Mouse (Mus musculus) midbrain, embryonic 15.5 days (tissue): ENCODE results near the gene Olfr810. TPM values are rescaled to one million over a fixed set of nuclear protein-coding genes. Genes with fewer than 3 reads are reported as not detected.

Source experiments
- ATAC-seq: fragments of 200-750 bp; cut with Nextera tagmentation; replicated peaks from 2 replicates; pipeline ENCODE4 v1.8.0; 2017; ENCODE audit warnings: moderate TSS enrichment
- H3K27ac ChIP-seq: fragments of 300-500 bp; sonication (generic); 2 replicates; pipeline ENCODE4 v1.5.1; 2015; ENCODE audit warnings: mild to moderate bottlenecking, inconsistent platforms
- H3K27me3 ChIP-seq: fragments of 300-500 bp; sonication (generic); replicated peaks from 2 replicates; pipeline ENCODE4 v1.6.1; 2015; ENCODE audit warnings: inconsistent platforms
- H3K36me3 ChIP-seq: fragments of 300-500 bp; sonication (generic); replicated peaks from 2 replicates; pipeline ENCODE4 v1.6.1; 2015; ENCODE audit warnings: inconsistent platforms
- H3K4me1 ChIP-seq: fragments of 300-500 bp; sonication (generic); 2 replicates; pipeline ENCODE4 v1.6.1; 2015; ENCODE audit warnings: inconsistent platforms
- H3K4me2 ChIP-seq: fragments of 300-500 bp; sonication (generic); 2 replicates; pipeline ENCODE4 v1.6.1; 2015; ENCODE audit warnings: inconsistent platforms, mild to moderate bottlenecking, moderate library complexity
- H3K4me3 ChIP-seq: fragments of 300-500 bp; sonication (generic); 2 replicates; pipeline ENCODE4 v1.5.1; 2015; ENCODE audit warnings: mild to moderate bottlenecking, inconsistent platforms
- H3K9ac ChIP-seq: fragments of 300-500 bp; sonication (generic); 2 replicates; pipeline ENCODE4 v1.6.1; 2015; ENCODE audit warnings: mild to moderate bottlenecking, inconsistent platforms
- H3K9me3 ChIP-seq: fragments of 300-500 bp; sonication (generic); 2 replicates; pipeline ENCODE4 v1.6.1; 2016; ENCODE audit warnings: inconsistent platforms
- WGBS: fragments of 180-500 bp; shearing (Covaris S2); methylation state at CpG from one replicate; pipeline ENCODE4 v1.1.7; 2015; ENCODE audit warnings: mixed read lengths; 5-methylcytosine and 5-hydroxymethylcytosine counted together
- polyA plus RNA-seq: library from polyadenylated mRNA; unstranded; fragments of >200 nt; fragmentation: Nextera tagmentation; extraction: Ambion mirVana; gene quantifications from 2 replicates; pipeline ENCODE4 v1.2.1, GENCODE M21; 2015

Olfr810 gene
- polyA plus RNA-seq: not detected in 2 replicates

DNA sequence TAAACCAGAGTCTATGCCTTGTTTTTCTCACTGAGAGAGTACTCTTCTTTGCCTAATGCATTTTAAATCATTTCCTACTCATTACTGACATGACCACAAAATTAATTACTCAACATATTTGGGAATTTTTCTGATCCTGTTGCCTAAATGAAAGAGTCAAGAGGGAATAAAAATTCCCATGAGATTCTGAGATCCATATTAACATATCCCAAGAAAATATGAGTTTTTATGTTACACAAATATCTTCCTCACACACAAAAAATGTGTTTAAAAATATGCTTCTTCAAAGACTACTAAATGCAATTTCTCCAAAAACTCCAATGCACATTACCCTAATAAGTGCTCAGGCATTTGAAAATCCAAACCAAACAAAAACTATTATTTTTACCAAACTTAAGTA lies at the start of gene Olfr810:
Olfr810 (minus strand) TSS at position 101 of the 400 bp plus-strand sequence.
- Histone ChIP-seq H3K4me1 (no peaks in the 10 kb centered on the region), H3K27me3 (no peaks in the 10 kb centered on the region), H3K4me2 (no peak within 1 kb of the TSS), H3K9ac (no peak within 1 kb of the TSS), H3K4me3 (no peak within 1 kb of the TSS), H3K36me3 (no peaks in the 10 kb centered on the region), H3K9me3 (no peaks in the 10 kb centered on the region), H3K27ac (no peak within 1 kb of the TSS)
- ATAC-seq: no peak

DNA sequence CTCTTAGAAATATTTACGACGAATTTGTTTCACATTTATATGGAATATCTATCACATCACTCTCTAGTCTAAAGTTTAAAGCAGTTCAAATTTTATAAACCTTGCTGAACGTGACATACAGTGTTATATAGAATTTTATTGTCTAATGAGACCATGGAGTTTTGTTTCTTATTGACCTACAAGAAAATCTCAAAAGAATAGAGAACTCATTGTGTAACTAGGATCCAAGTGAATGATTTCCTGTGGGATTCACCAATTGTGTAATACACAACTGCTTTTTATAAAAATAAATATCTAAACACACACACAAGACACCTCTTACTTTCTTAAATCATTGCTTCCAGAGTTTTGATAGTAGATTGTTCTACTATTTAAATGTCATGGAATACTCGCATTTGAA lies 9.6 kb upstream of the Olfr810 start, which contains the start of gene Olfr811:
Olfr811 (minus strand) TSS at position 101 of the 400 bp plus-strand sequence.
- Histone ChIP-seq H3K27me3 (no peaks in the 10 kb centered on the region), H3K9ac (no peak within 1 kb of the TSS), H3K4me1 (no peaks in the 10 kb centered on the region), H3K27ac (no peak within 1 kb of the TSS), H3K4me3 (no peak within 1 kb of the TSS), H3K9me3 (no peaks in the 10 kb centered on the region), H3K4me2 (no peak within 1 kb of the TSS), H3K36me3 (no peaks in the 10 kb centered on the region)
- 86% methylated on average over 4 of the region's 4 CpGs for WGBS
- no peak for ATAC-seq

DNA sequence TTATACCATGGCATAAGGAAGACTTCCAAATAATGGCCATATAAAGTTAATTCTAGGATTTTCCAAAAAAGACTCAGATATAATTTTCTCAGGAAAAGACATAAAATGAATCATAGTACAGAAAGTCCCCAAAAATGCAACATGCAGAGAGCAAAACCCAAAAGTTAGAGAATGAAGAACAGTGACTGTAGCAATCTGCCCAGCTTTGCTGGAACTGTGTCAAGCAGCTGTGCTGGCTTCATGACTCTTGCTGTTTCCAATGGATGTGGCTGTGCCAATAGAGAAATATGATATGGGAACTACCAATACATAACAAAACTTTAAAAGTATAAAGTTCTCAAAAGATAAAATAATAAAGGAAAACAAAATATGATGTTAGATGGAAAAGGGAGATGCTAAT lies 16.6 kb downstream of the Olfr810 start:
- no peaks in the 10 kb centered on the region for H3K4me1 ChIP-seq
- ATAC-seq: no peak

DNA sequence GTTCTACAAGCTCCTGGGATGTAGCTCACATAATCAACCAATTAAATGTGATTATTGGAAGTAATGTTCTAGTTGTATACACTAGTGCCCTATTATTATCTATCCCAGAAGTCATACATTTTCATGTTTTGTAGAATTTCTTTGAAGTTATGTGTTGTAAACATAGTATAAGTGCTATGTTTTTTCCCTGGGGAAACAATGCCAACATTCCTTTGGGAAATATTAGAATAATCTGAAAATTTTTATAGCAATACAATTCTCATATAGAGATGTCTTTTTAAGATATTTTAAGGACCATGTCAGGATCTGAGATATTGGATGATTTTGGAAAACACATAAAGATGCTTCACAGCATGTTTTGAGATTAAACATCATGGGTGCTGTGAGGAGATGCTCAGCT lies 20.4 kb downstream of the Olfr810 start, which contains the start of gene Olfr809:
Olfr809 (plus strand) TSS at position 301 of the 400 bp plus-strand sequence.
- H3K4me3 ChIP-seq: no peak within 1 kb of the TSS
- H3K36me3 ChIP-seq: no peaks in the 10 kb centered on the region

More for the DNA sequence above, 16.6 kb downstream of the Olfr810 start:
- no peaks in the 10 kb centered on the region for H3K9me3 ChIP-seq
- H3K9ac ChIP-seq: no peak overlapping the region
- H3K27ac ChIP-seq: no peak overlapping the region
- no peak overlapping the region for H3K4me2 ChIP-seq
- no peaks in the 10 kb centered on the region for H3K36me3 ChIP-seq
- no peaks in the 10 kb centered on the region for H3K27me3 ChIP-seq
- no peak overlapping the region for H3K4me3 ChIP-seq

DNA sequence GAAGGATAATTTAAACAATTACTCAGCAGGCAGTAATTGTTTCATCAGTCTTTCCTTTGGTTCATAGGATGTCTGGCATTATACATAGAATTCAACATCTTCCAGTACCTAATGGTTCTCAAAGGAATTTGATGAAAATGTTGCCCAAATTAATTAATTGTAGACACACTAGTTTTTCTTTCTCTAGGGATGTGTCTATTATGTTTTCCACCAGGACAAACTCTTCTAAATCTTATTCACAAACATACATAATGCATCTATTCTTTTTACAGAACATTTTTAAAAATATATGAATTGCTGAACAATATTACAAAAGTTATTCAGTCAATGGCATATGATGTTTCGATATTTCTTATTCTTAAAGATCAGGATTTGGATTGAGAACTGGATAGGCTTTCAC lies 29.5 kb downstream of the Olfr810 start, which contains the start of gene Olfr808:
Olfr808 (plus strand) TSS at position 301 of the 400 bp plus-strand sequence.
- H3K4me3 ChIP-seq: no peak within 1 kb of the TSS
- H3K27ac ChIP-seq: no peak within 1 kb of the TSS
- H3K9me3 ChIP-seq: no peaks in the 10 kb centered on the region
- no peak within 1 kb of the TSS for H3K4me2 ChIP-seq
- WGBS: 90% methylated on average over 1 of the region's 1 CpGs
- H3K36me3 ChIP-seq: no peaks in the 10 kb centered on the region
- no peak for ATAC-seq
- no peak within 1 kb of the TSS for H3K9ac ChIP-seq
- H3K4me1 ChIP-seq: no peaks in the 10 kb centered on the region
- no peaks in the 10 kb centered on the region for H3K27me3 ChIP-seq

More for the DNA sequence above, 20.4 kb downstream of the Olfr810 start, which contains the start of gene Olfr809:
- Histone ChIP-seq H3K27ac (no peak within 1 kb of the TSS), H3K9me3 (no peaks in the 10 kb centered on the region), H3K27me3 (no peaks in the 10 kb centered on the region), H3K4me2 (no peak within 1 kb of the TSS), H3K9ac (no peak within 1 kb of the TSS), H3K4me1 (no peaks in the 10 kb centered on the region)
- ATAC-seq: no peak

DNA sequence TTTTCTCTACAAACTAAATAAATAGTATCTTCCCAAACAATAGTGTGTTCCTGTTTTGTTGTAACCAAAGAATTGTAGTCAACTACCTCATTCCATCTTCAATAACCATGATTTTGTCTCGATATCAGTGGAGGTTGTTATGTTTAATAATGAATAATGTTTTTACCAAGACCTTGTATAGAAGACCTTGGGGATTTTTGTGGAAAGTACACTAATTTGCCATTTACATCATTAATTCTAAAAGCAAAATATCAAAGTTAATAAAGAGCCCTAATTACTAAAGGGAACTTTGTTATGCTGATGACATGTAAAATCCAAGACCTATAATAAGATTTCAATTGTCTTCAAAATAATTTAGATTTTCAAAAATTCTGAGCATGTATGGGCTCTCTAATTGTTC lies 37.0 kb downstream of the Olfr810 start, which contains the start of gene Olfr807:
Olfr807 (minus strand) TSS at position 101 of the 400 bp plus-strand sequence.
- Histone ChIP-seq H3K36me3 (no peaks in the 10 kb centered on the region), H3K4me3 (no peak within 1 kb of the TSS), H3K9me3 (no peaks in the 10 kb centered on the region), H3K9ac (no peak within 1 kb of the TSS), H3K4me2 (no peak within 1 kb of the TSS), H3K27me3 (no peaks in the 10 kb centered on the region), H3K27ac (no peak within 1 kb of the TSS), H3K4me1 (no peaks in the 10 kb centered on the region)
- ATAC-seq: no peak
- 82% methylated on average over 1 of the region's 1 CpGs for WGBS

DNA sequence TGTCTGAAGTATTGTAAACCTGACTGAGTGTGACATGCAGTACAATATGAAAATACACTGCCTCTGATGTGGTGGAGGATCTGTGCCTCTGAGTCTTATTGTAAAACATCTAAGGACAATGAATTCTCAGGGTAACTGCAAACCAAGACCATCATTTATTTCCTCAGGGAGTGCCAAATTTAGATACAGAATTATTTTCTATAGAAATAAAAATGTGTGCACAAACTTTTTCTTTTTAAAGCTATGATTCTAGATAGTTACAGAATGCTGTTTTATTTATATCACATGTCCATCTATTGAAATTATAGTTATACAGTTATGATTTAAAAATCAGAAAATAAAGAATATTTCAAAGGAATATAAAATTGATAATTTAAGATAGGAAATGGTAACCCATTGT lies 52.9 kb downstream of the Olfr810 start, which contains the start of gene Olfr806:
Olfr806 (minus strand) TSS at position 101 of the 400 bp plus-strand sequence.
- ATAC-seq: no peak
- no peaks in the 10 kb centered on the region for H3K4me1 ChIP-seq
- H3K36me3 ChIP-seq: no peaks in the 10 kb centered on the region
- no peak within 1 kb of the TSS for H3K4me2 ChIP-seq
- H3K9me3 ChIP-seq: no peaks in the 10 kb centered on the region
- H3K9ac ChIP-seq: no peak within 1 kb of the TSS
- no peaks in the 10 kb centered on the region for H3K27me3 ChIP-seq
- H3K4me3 ChIP-seq: no peak within 1 kb of the TSS
- no peak within 1 kb of the TSS for H3K27ac ChIP-seq

Other genes starting within 250 kb of the Olfr810 start
- not detected in 2 replicates for gene Olfr794, start 227.3 kb downstream of the Olfr810 start, polyA plus RNA-seq
- not detected in 2 replicates for gene Olfr796, start 182.3 kb downstream of the Olfr810 start, polyA plus RNA-seq
- not detected in 2 replicates for gene Olfr798, start 167.0 kb downstream of the Olfr810 start, polyA plus RNA-seq
- gene Olfr799, start 157.4 kb downstream of the Olfr810 start, polyA plus RNA-seq: not detected in 2 replicates
- gene Olfr800, start 137.2 kb downstream of the Olfr810 start, polyA plus RNA-seq: not detected in 2 replicates
- gene Olfr801, start 121.1 kb downstream of the Olfr810 start, polyA plus RNA-seq: not detected in 2 replicates
- 0.06 TPM in 2 replicates for gene Olfr802, start 106.7 kb downstream of the Olfr810 start, polyA plus RNA-seq
- not detected in 2 replicates for gene Olfr803, start 100.6 kb downstream of the Olfr810 start, polyA plus RNA-seq
- gene Olfr804, start 91.7 kb downstream of the Olfr810 start, polyA plus RNA-seq: not detected in 2 replicates
- not detected in 2 replicates for gene Olfr805, start 65.5 kb downstream of the Olfr810 start, polyA plus RNA-seq
- gene Olfr806, start 53.0 kb downstream of the Olfr810 start, polyA plus RNA-seq: not detected in 2 replicates
- gene Olfr807, start 37.1 kb downstream of the Olfr810 start, polyA plus RNA-seq: not detected in 2 replicates
- not detected in 2 replicates for gene Olfr808, start 29.4 kb downstream of the Olfr810 start, polyA plus RNA-seq
- gene Olfr809, start 20.3 kb downstream of the Olfr810 start, polyA plus RNA-seq: not detected in 2 replicates
- gene Olfr811, start 9.5 kb upstream of the Olfr810 start, polyA plus RNA-seq: not detected in 2 replicates
- gene Olfr812, start 51.2 kb upstream of the Olfr810 start, polyA plus RNA-seq: not detected in 2 replicates
- gene Olfr813, start 60.5 kb upstream of the Olfr810 start, polyA plus RNA-seq: not detected in 2 replicates
- gene Olfr814, start 84.9 kb upstream of the Olfr810 start, polyA plus RNA-seq: not detected in 2 replicates
- gene Olfr815, start 111.0 kb upstream of the Olfr810 start, polyA plus RNA-seq: not detected in 2 replicates
- not detected in 2 replicates for gene Olfr816, start 120.7 kb upstream of the Olfr810 start, polyA plus RNA-seq
- gene Olfr818, start 154.2 kb upstream of the Olfr810 start, polyA plus RNA-seq: not detected in 2 replicates
- not detected in 2 replicates for gene Olfr819, start 172.3 kb upstream of the Olfr810 start, polyA plus RNA-seq
- gene Olfr247, start 181.2 kb upstream of the Olfr810 start, polyA plus RNA-seq: not detected in 2 replicates
- gene Gm10310, start 190.1 kb upstream of the Olfr810 start, polyA plus RNA-seq: not detected in 2 replicates
- not detected in 2 replicates for gene Olfr820, start 217.7 kb upstream of the Olfr810 start, polyA plus RNA-seq
- gene Olfr821, start 235.4 kb upstream of the Olfr810 start, polyA plus RNA-seq: not detected in 2 replicates